ENCODE assay signal across 9 mouse cellular contexts in genomic region chr11:115224889-115225288, GRCm38 (mm10). TPM values are rescaled to one million over a fixed set of nuclear protein-coding genes. Genes with fewer than 3 reads are reported as not detected.
DNase-seq lines count a peak whose midpoint lies in the region; ATAC-seq and TF ChIP-seq lines count a peak whose summit lies in the region.
"Had no signal": no experiment of that assay in that cellular context is flagged by ENCODE, and none has a peak within 500 bp of the region (broad histone marks: within the 10 kb centered on the region; RNA-seq: fewer than 3 reads in every experiment).

No protein-coding gene starts in this region.

- no peak overlapping the region for H3K4me3 ChIP-seq in cerebellum, adult 2 months (replicated peaks; ENCODE audit: insufficient read depth, low read depth, low read length)
- no peak overlapping the region for H3K4me3 ChIP-seq in lung, embryonic 14.5 days (ENCODE audit: low read depth, low read length)
- H3K4me3 ChIP-seq: neural tube, embryonic 12.5 days had no signal

- TF ChIP-seq CTCF in cerebellum, adult 2 months (IDR thresholded peaks at IDR 0.05; ENCODE audit: borderline replicate concordance, insufficient read depth, low read depth, low read length): peak; percentile 57; the same call in 1 of the 2 replicates
- TF ChIP-seq CTCF in lung, embryonic 14.5 days (IDR thresholded peaks at IDR 0.05; ENCODE audit: low read depth): peak; percentile 61

- no peak for ATAC-seq in lung, embryonic 14.5 days (ENCODE audit: insufficient read depth)

- H3K36me3 ChIP-seq in lung, embryonic 14.5 days (ENCODE audit: insufficient read depth): no peaks in the 10 kb centered on the region; the same call in 1 of the 2 replicates
- H3K36me3 ChIP-seq: neural tube, embryonic 12.5 days had no signal

- DNase-seq in gastrocnemius, postnatal 10 days: peak; percentile 75
- no peak for DNase-seq in gastrocnemius, adult 18-20 months (ENCODE audit: low spot score)
- peak; percentile 18 for DNase-seq in right cerebral cortex, postnatal 25 days
- DNase-seq in right cerebral cortex, adult 2 months (ENCODE audit: low spot score in 2 of 2): no peak
- peak in 1 of 2 experiments; percentile 68 for DNase-seq in cerebellum, adult 2 months
- DNase-seq in frontal cortex, postnatal 25 days (ENCODE audit: low spot score in 2 of 2): peak; percentile 42 to 44
- DNase-seq in lung, embryonic 14.5 days: peak; percentile 73
- peak; percentile 89 for DNase-seq in thymus, postnatal 14 days

- no peak overlapping the region for H3K9ac ChIP-seq in lung, embryonic 14.5 days
- H3K9ac ChIP-seq: neural tube, embryonic 12.5 days had no signal

- peaks cover 81% of the 10 kb centered on the region for H3K4me1 ChIP-seq in cerebellum, adult 2 months (ENCODE audit: control insufficient read depth, insufficient read depth, low read length)
- H3K4me1 ChIP-seq in lung, embryonic 14.5 days (ENCODE audit: insufficient read depth): peaks cover 36% of the 10 kb centered on the region

- H3K27me3 ChIP-seq in cerebellum, adult 2 months (ENCODE audit: control insufficient read depth, insufficient read depth, low read length): no peaks in the 10 kb centered on the region
- peaks cover 19% of the 10 kb centered on the region; the same call in 1 of the 2 replicates for H3K27me3 ChIP-seq in lung, embryonic 14.5 days (ENCODE audit: insufficient read depth, low read length)

- WGBS in cerebellum, adult 2 months: 26% methylated on average over 8 of the region's 8 CpGs
- WGBS in lung, embryonic 14.5 days: 34% methylated on average over 8 of the region's 8 CpGs

- no peaks in the 10 kb centered on the region for H3K9me3 ChIP-seq in lung, embryonic 14.5 days (ENCODE audit: low read depth, low read length)
- H3K9me3 ChIP-seq: neural tube, embryonic 12.5 days had no signal

- no peak overlapping the region for H3K4me2 ChIP-seq in lung, embryonic 14.5 days
- H3K4me2 ChIP-seq: neural tube, embryonic 12.5 days had no signal

- TF ChIP-seq POLR2A in cerebellum, adult 2 months (IDR thresholded peaks at IDR 0.05; ENCODE audit: borderline replicate concordance, insufficient read depth, low read length): no peak

- peak overlapping the region; percentile 50; the same call in 1 of the 2 replicates for H3K27ac ChIP-seq in cerebellum, adult 2 months (ENCODE audit: insufficient read depth, low read length)
- no peak overlapping the region for H3K27ac ChIP-seq in lung, embryonic 14.5 days (ENCODE audit: low read depth)
- H3K27ac ChIP-seq: neural tube, embryonic 12.5 days had no signal

RNA-seq across cellular contexts. Expression of gene Nat9, which starts 37.2 kb away (rescaled TPM):
- 10 to 100 TPM; 13.7 to 14.8 TPM for total RNA-seq in gastrocnemius, postnatal 10 days (2021)
- 10 to 100 TPM; 12.6 to 20.2 TPM for total RNA-seq in gastrocnemius, adult 18-20 months (2021)
- polyA plus RNA-seq in cerebellum, adult 2 months (2012; rRNA removed): 30.8 and 37.5 TPM in 2 replicates
- 17.9 and 18.7 TPM in 2 replicates for polyA plus RNA-seq in lung, embryonic 14.5 days (2014; fragmentation: Nextera tagmentation; extraction: Ambion mirVana)

RNA-seq across cellular contexts. Expression of gene Tmem104, which starts 37.6 kb away (rescaled TPM):
- 1 to 10 TPM; 3.9 to 6.4 TPM for total RNA-seq in gastrocnemius, postnatal 10 days (2021)
- 1 to 10 TPM; 7.5 to 7.9 TPM for total RNA-seq in gastrocnemius, adult 18-20 months (2021)
- polyA plus RNA-seq in cerebellum, adult 2 months (2012; rRNA removed): 12.5 and 13.3 TPM in 2 replicates
- polyA plus RNA-seq in lung, embryonic 14.5 days (2014; fragmentation: Nextera tagmentation; extraction: Ambion mirVana): 11.4 and 14.3 TPM in 2 replicates

RNA-seq across cellular contexts. Expression of gene Grin2c, which starts 42.2 kb away (rescaled TPM):
- total RNA-seq in gastrocnemius, postnatal 10 days (2021): under 1 TPM; 0.05 to 0.16 TPM
- under 1 TPM; 0.05 to 0.14 TPM for total RNA-seq in gastrocnemius, adult 18-20 months (2021)
- polyA plus RNA-seq in cerebellum, adult 2 months (2012; rRNA removed): 249 and 283 TPM in 2 replicates
- not detected in 2 replicates for polyA plus RNA-seq in lung, embryonic 14.5 days (2014; fragmentation: Nextera tagmentation; extraction: Ambion mirVana)

RNA-seq across cellular contexts. Expression of gene Fdxr, which starts 52.0 kb away (rescaled TPM):
- total RNA-seq in gastrocnemius, postnatal 10 days (2021): 1 to 10 TPM; 5.0 to 5.7 TPM
- total RNA-seq in gastrocnemius, adult 18-20 months (2021): 1 to 10 TPM; 3.2 TPM
- polyA plus RNA-seq in cerebellum, adult 2 months (2012; rRNA removed): 53.5 and 56.8 TPM in 2 replicates
- polyA plus RNA-seq in lung, embryonic 14.5 days (2014; fragmentation: Nextera tagmentation; extraction: Ambion mirVana): 8.8 and 10.4 TPM in 2 replicates

Comparison
In these comparisons a context has a peak if more than half of its experiments do, and no peak if none do; other contexts are left out.
1. DNase-seq: peak in gastrocnemius, postnatal 10 days (single experiment), right cerebral cortex, postnatal 25 days (single experiment), frontal cortex, postnatal 25 days (2 of 2), lung, embryonic 14.5 days (single experiment) and thymus, postnatal 14 days (single experiment); none in gastrocnemius, adult 18-20 months (single experiment) and right cerebral cortex, adult 2 months (0 of 2).